Mouse (Mus musculus) skeletal muscle tissue, postnatal 0 days (tissue): ENCODE measurements around the gene Mmgt2. TPM values are rescaled to one million over a fixed set of nuclear protein-coding genes. Genes with fewer than 3 reads are reported as not detected.

ENCODE experiments used
- polyA plus RNA-seq: library from polyadenylated mRNA; unstranded; fragments of >200 nt; fragmentation: Nextera tagmentation; extraction: Ambion mirVana; gene quantifications from 2 replicates; pipeline ENCODE4 v1.2.1, GENCODE M21; 2015

The Mmgt2 gene
- 25.1 and 25.6 TPM in 2 replicates for polyA plus RNA-seq

DNA sequence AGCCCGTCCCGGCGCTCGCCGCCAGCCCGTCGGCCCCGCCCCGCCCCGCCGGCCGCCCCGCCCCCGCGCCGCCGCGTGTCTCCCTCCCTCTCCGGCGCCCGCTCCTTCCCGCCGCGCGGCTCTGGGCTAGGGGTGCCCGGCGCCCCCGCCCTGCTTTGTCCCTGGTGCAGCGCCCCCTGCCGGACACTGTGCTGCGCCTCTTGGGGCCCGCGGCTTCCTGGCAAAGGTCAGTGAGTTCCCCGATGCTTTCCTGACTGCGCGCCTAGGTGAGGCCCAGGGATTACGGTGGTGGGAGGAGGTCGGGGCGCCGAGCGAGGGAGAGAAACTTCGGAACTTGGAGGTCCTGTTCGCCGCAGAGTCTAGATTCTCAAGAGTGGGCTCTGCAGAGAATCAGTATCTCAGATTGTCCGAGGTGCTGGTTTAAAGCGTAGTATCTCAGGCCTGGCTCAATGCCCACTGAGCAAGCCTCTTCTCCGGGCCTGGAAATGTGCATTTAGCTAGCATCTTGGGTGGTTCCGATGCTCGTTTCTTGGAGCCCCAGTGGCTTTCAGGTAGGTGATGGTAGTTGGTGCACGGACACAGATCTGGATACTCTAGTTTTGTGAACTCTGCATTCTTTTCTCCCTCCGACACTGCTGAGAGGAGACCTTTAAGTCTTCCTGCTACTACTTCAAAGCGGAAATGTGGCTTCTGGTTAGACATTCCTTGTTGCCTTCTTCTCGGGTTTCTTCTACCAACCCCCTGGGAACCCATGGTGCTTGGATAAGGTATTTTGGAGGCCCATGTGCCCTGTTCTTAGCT lies at the start of gene Mmgt2:
Gene Mmgt2, plus strand, starts transcription at position 74 of the 801 bp plus-strand sequence.

GRCm38 (mm10) chr11:62647661-62648590 lies 538 bp upstream of the Mmgt2 start, which contains the start of gene Lrrc75a:
Lrrc75a (minus strand) TSS chr11:62648523.

Other genes with a start within 250 kb of the Mmgt2 start
- 4.4 TPM in 2 replicates for gene Pigl, start 190.2 kb upstream of the Mmgt2 start, polyA plus RNA-seq
- 81.7 and 84.1 TPM in 2 replicates for gene Ncor1, start 190.1 kb upstream of the Mmgt2 start, polyA plus RNA-seq
- gene Cenpv, start 109.4 kb upstream of the Mmgt2 start, polyA plus RNA-seq = 14.1 and 17.5 TPM in 2 replicates
- gene Ubb, start 97.5 kb upstream of the Mmgt2 start, polyA plus RNA-seq = 2,098 and 2,277 TPM in 2 replicates
- gene Trpv2, start 74.2 kb upstream of the Mmgt2 start, polyA plus RNA-seq = 3.5 and 5.6 TPM in 2 replicates
- gene Lrrc75a, start 141 bp upstream of the Mmgt2 start, polyA plus RNA-seq = 16.4 and 17.5 TPM in 2 replicates
- gene Zfp287, start 83.2 kb downstream of the Mmgt2 start, polyA plus RNA-seq = 2.5 and 2.9 TPM in 2 replicates
- not detected in 2 replicates for gene Gm10428, start 104.4 kb downstream of the Mmgt2 start, polyA plus RNA-seq
- gene Zfp286, start 140.8 kb downstream of the Mmgt2 start, polyA plus RNA-seq = 4.9 and 5.7 TPM in 2 replicates
- gene Trim16, start 171.6 kb downstream of the Mmgt2 start, polyA plus RNA-seq = 17.9 and 19.2 TPM in 2 replicates
- 0.43 and 0.58 TPM in 2 replicates for gene Fbxw10, start 198.4 kb downstream of the Mmgt2 start, polyA plus RNA-seq
- gene Tvp23b, start 230.8 kb downstream of the Mmgt2 start, polyA plus RNA-seq = 30.8 and 36.7 TPM in 2 replicates